Mouse (Mus musculus): ENCODE results near the gene Olfr917.

Olfr917 gene

DNA sequence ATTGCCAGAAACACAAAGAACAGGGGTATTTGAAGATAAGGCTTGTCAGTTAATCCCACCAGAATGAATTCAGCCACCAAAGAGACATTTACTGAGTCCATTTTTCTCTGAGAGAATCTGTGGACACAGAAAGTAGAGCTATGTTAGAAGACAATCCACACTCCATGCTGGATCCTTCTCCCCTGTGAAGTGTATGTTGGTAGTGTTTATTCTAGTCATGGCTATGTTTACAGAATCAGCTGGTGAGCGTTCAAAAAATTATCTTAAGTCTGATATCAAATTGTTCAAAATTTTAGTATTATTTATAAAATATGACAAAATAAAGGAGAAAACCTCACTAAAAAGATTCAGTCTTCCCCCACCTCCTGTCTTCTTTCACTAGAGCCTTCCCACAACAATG lies at the start of gene Olfr917:
Olfr917 (minus strand) TSS at position 101 of the 400 bp plus-strand sequence.
- no peak for DNase-seq (ENCODE audit: low spot score in 2 of 2)

GRCm38 (mm10) chr9:38674501-38674900 lies 8.9 kb upstream of the Olfr917 start, which contains the start of gene Olfr918:
Gene Olfr918, minus strand, starts transcription at chr9:38674601.
- no peak for DNase-seq (ENCODE audit: low spot score in 2 of 2)

- no peak for DNase-seq (ENCODE audit: low spot score in 2 of 2)
Observed at GRCm38 (mm10) chr9:38672887-38673286, 7.2 kb upstream of the Olfr917 start.

- no peak for DNase-seq (ENCODE audit: low spot score in 2 of 2)
Observed at GRCm38 (mm10) chr9:38659775-38660174, 5.9 kb downstream of the Olfr917 start, which contains the start of gene Olfr916. Gene Olfr916, minus strand, starts transcription at chr9:38659875.

GRCm38 (mm10) chr9:38632406-38632805 lies 33.2 kb downstream of the Olfr917 start:
- DNase-seq (ENCODE audit: low spot score in 2 of 2) = no peak

Data from right cerebral cortex, adult 2 months (tissue).